In the genomic region with DNA sequence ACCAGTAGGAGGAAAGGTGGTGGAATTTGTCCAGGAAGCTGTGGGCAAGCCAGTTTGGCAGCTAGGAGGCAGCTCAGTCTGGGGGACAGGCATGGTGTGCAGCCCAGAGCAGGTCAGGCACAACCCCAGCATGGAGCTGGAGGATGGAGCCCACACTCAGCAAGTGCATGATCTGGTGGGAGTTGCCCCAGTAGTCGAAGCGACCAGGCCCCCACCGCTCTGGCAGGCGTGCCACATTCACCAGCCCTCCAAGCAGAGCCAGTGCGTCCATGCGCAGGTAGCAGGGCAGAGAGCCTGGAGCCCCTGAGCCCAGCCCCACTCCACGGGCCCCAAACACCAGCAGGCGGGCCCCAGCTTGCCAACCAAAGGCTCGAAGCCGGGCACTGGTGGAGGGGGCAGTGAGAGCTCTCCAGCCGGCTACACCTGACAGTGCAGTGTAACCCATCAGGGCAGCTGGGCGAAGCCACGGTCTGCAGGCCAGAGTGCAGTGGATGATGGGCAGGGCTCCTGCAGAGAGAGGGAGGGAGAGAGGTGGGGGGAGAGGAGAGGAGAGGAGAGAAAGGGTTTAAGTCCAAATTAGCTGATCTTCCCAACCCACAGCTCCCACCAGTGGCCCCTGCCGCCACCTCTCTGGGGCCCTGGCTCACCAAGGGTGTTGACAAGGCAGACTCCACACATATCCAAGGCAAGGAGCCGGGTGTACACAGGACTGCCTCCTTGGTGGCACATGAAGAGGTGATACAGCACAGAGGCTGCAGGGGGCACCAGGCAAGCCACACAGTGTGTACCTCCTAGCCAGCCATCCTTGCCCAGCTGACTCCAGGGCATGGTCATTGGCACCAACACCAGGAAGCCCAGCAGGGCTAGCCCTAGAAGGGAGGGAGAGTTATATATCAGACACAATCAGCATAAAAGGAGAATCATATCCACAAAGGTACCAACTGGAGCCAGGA, we compare ENCODE assay signal across 10 mouse cellular contexts. TPM values are rescaled to one million over a fixed set of nuclear protein-coding genes. Genes with fewer than 3 reads are reported as not detected.
A peak's percentile ranks its signal among the peaks of the same experiment; 100 is the strongest.
DNase-seq lines count a peak whose midpoint lies in the region; ATAC-seq lines count a peak whose summit lies in the region.
"Had no signal": no experiment of that assay in that cellular context is flagged by ENCODE, and none has a peak within 500 bp of the region (broad histone marks: within the 10 kb centered on the region; RNA-seq: fewer than 3 reads in every experiment).

No protein-coding gene starts in this region.

- peaks cover 51% of the 10 kb centered on the region for H3K4me1 ChIP-seq in megakaryocyte, embryonic 14.5 days
- peaks cover 37% of the 10 kb centered on the region for H3K4me1 ChIP-seq in lung, embryonic 16.5 days (replicated peaks; ENCODE audit: control insufficient read depth, insufficient read depth, low read length)
- peaks cover 20% of the 10 kb centered on the region for H3K4me1 ChIP-seq in stomach, embryonic 15.5 days

- WGBS in lung, embryonic 16.5 days, result 63% methylated on average over 15 of the region's 15 CpGs
- 69% methylated on average over 15 of the region's 15 CpGs for WGBS in stomach, embryonic 15.5 days

- H3K9ac ChIP-seq in lung, embryonic 16.5 days (ENCODE audit: low read length), result peak overlapping the region; percentile 32; the same call in 1 of the 2 replicates
- no peak overlapping the region for H3K9ac ChIP-seq in stomach, embryonic 15.5 days

- peaks cover 3% of the 10 kb centered on the region; the same call in 1 of the 2 replicates for H3K9me3 ChIP-seq in megakaryocyte, embryonic 14.5 days
- H3K9me3 ChIP-seq in lung, embryonic 16.5 days (ENCODE audit: control insufficient read depth, low read length), result no peaks in the 10 kb centered on the region
- no peaks in the 10 kb centered on the region for H3K9me3 ChIP-seq in stomach, embryonic 15.5 days

- H3K4me2 ChIP-seq in lung, embryonic 16.5 days (ENCODE audit: low read depth, low read length), result peak overlapping the region; percentile 96
- H3K4me2 ChIP-seq in stomach, embryonic 15.5 days, result 0 out of 2 replicates have a peak overlapping the region, but pooled peaks have one; percentile 5

- peaks cover 63% of the 10 kb centered on the region for H3K27me3 ChIP-seq in megakaryocyte, embryonic 14.5 days (replicated peaks)
- peaks cover 22% of the 10 kb centered on the region for H3K27me3 ChIP-seq in lung, embryonic 16.5 days (ENCODE audit: control insufficient read depth, insufficient read depth, low read depth, low read length)
- peaks cover 20% of the 10 kb centered on the region for H3K27me3 ChIP-seq in stomach, embryonic 15.5 days (replicated peaks)

- ATAC-seq in megakaryocyte, adult 5-6 weeks (ENCODE audit: poor library complexity, severe bottlenecking), result no peak
- no peak for ATAC-seq in lung, embryonic 16.5 days (ENCODE audit: low read depth)
- no peak for ATAC-seq in stomach, embryonic 15.5 days (ENCODE audit: insufficient read depth, low FRiP score, low read depth)

- peak overlapping the region; percentile 46 for H3K4me3 ChIP-seq in megakaryocyte, embryonic 14.5 days (replicated peaks)
- H3K4me3 ChIP-seq in lung, embryonic 16.5 days (ENCODE audit: low read length), result peak overlapping the region; percentile 84
- H3K4me3 ChIP-seq in stomach, embryonic 15.5 days (replicated peaks), result no peak overlapping the region

- peaks cover 32% of the 10 kb centered on the region for H3K36me3 ChIP-seq in megakaryocyte, embryonic 14.5 days (replicated peaks; ENCODE audit: low read length)
- H3K36me3 ChIP-seq in lung, embryonic 16.5 days (ENCODE audit: control insufficient read depth, insufficient read depth, low read length), result peaks cover 15% of the 10 kb centered on the region
- no peaks in the 10 kb centered on the region for H3K36me3 ChIP-seq in stomach, embryonic 15.5 days

- peak; percentile 37 to 46 for DNase-seq in cerebellum, adult 18-20 months
- no peak for DNase-seq in cerebellum, postnatal 36 days
- DNase-seq in thymus, adult 18-20 months, result no peak
- no peak for DNase-seq in testis, postnatal 14 days (ENCODE audit: low spot score)

- 0 out of 2 replicates have a peak overlapping the region, but pooled peaks have one; percentile 88 for H3K27ac ChIP-seq in lung, embryonic 16.5 days (ENCODE audit: low read length)
- H3K27ac ChIP-seq in stomach, embryonic 15.5 days, result 0 out of 2 replicates have a peak overlapping the region, but pooled peaks have one; percentile 44

RNA-seq across cellular contexts. Expression of a gene that starts 2.9 kb away (rescaled TPM):
- 1.7 TPM in 1 of 2 replicates, not detected in the other for polyA plus RNA-seq in megakaryocyte, embryonic 14.5 days (2012; ENCODE audit: insufficient read depth, low replicate concordance)
- total RNA-seq in megakaryocyte, adult 5-6 weeks (2015), result 3.3 and 4.1 TPM in 2 replicates
- total RNA-seq in megakaryocyte, adult 5-6 weeks (2017), result 7.6 and 10.1 TPM in 2 replicates
- polyA plus RNA-seq in lung, embryonic 16.5 days (2015; fragmentation: Nextera tagmentation; extraction: Ambion mirVana), result 51.8 and 52.7 TPM in 2 replicates
- 22.6 and 23.2 TPM in 2 replicates for polyA plus RNA-seq in stomach, embryonic 15.5 days (2015; fragmentation: Nextera tagmentation; extraction: Ambion mirVana)

RNA-seq across cellular contexts. Expression of a gene that starts 7.9 kb away (rescaled TPM):
- polyA plus RNA-seq in megakaryocyte, embryonic 14.5 days (2012; ENCODE audit: insufficient read depth, low replicate concordance), result not detected in 2 replicates
- not detected in 2 replicates for total RNA-seq in megakaryocyte, adult 5-6 weeks (2015)
- total RNA-seq in megakaryocyte, adult 5-6 weeks (2017), result not detected in 2 replicates
- 0.25 and 0.83 TPM in 2 replicates for polyA plus RNA-seq in lung, embryonic 16.5 days (2015; fragmentation: Nextera tagmentation; extraction: Ambion mirVana)
- 0.49 and 0.74 TPM in 2 replicates for polyA plus RNA-seq in stomach, embryonic 15.5 days (2015; fragmentation: Nextera tagmentation; extraction: Ambion mirVana)
- polyA plus RNA-seq: liver, embryonic 16.5 days had no signal

RNA-seq across cellular contexts. Expression of a gene that starts 11.6 kb away (rescaled TPM):
- 43.9 and 71.2 TPM in 2 replicates for polyA plus RNA-seq in megakaryocyte, embryonic 14.5 days (2012; ENCODE audit: insufficient read depth, low replicate concordance)
- 31.1 and 32.2 TPM in 2 replicates for total RNA-seq in megakaryocyte, adult 5-6 weeks (2015)
- 15.9 and 16.6 TPM in 2 replicates for total RNA-seq in megakaryocyte, adult 5-6 weeks (2017)
- 58.2 and 58.8 TPM in 2 replicates for polyA plus RNA-seq in lung, embryonic 16.5 days (2015; fragmentation: Nextera tagmentation; extraction: Ambion mirVana)
- 47.4 and 49.9 TPM in 2 replicates for polyA plus RNA-seq in stomach, embryonic 15.5 days (2015; fragmentation: Nextera tagmentation; extraction: Ambion mirVana)

RNA-seq across cellular contexts. Expression of a gene that starts 15.2 kb away (rescaled TPM):
- 0.22 TPM in 1 of 2 replicates, not detected in the other for polyA plus RNA-seq in megakaryocyte, embryonic 14.5 days (2012; ENCODE audit: insufficient read depth, low replicate concordance)
- not detected in 2 replicates for total RNA-seq in megakaryocyte, adult 5-6 weeks (2015)
- total RNA-seq in megakaryocyte, adult 5-6 weeks (2017), result not detected in 2 replicates
- 0.14 TPM in 1 of 2 replicates, not detected in the other for polyA plus RNA-seq in lung, embryonic 16.5 days (2015; fragmentation: Nextera tagmentation; extraction: Ambion mirVana)
- 0.06 and 0.22 TPM in 2 replicates for polyA plus RNA-seq in stomach, embryonic 15.5 days (2015; fragmentation: Nextera tagmentation; extraction: Ambion mirVana)
- polyA plus RNA-seq: heart, embryonic 16.5 days had no signal

RNA-seq across cellular contexts. Expression of a gene that starts 33.6 kb away (rescaled TPM):
- polyA plus RNA-seq in megakaryocyte, embryonic 14.5 days (2012; ENCODE audit: insufficient read depth, low replicate concordance), result 6.0 and 53.7 TPM in 2 replicates
- 3.1 and 3.7 TPM in 2 replicates for total RNA-seq in megakaryocyte, adult 5-6 weeks (2015)
- 7.7 and 12.0 TPM in 2 replicates for total RNA-seq in megakaryocyte, adult 5-6 weeks (2017)
- polyA plus RNA-seq in lung, embryonic 16.5 days (2015; fragmentation: Nextera tagmentation; extraction: Ambion mirVana), result 61.3 and 65.2 TPM in 2 replicates
- 48.9 and 50.5 TPM in 2 replicates for polyA plus RNA-seq in stomach, embryonic 15.5 days (2015; fragmentation: Nextera tagmentation; extraction: Ambion mirVana)

Comparison
In these comparisons a context has a peak if more than half of its experiments do, and no peak if none do; other contexts are left out.
1. DNase-seq: peak in cerebellum, adult 18-20 months (2 of 2); none in cerebellum, postnatal 36 days (0 of 2), thymus, adult 18-20 months (0 of 2) and testis, postnatal 14 days (single experiment).